Comparison of ENCODE assay signal across 8 mouse cellular contexts in genomic region chr14:34154601-34155337, GRCm38 (mm10). TPM values are rescaled to one million over a fixed set of nuclear protein-coding genes. Genes with fewer than 3 reads are reported as not detected.
DNase-seq lines count a peak whose midpoint lies in the region; ATAC-seq and TF ChIP-seq lines count a peak whose summit lies in the region.

No protein-coding gene starts in this region.

- H3K9me3 ChIP-seq in forebrain, embryonic 16.5 days (ENCODE audit: control insufficient read depth, low read length): no peaks in the 10 kb centered on the region
- H3K9me3 ChIP-seq in lung, embryonic 15.5 days: no peaks in the 10 kb centered on the region

- 60% methylated on average over 9 of the region's 9 CpGs for WGBS in thymus, adult 2 months
- 62% methylated on average over 9 of the region's 9 CpGs for WGBS in forebrain, embryonic 16.5 days
- 45% methylated on average over 9 of the region's 9 CpGs for WGBS in lung, embryonic 15.5 days

- H3K27me3 ChIP-seq in thymus, adult 2 months (ENCODE audit: control insufficient read depth, insufficient read depth, low read length): no peaks in the 10 kb centered on the region; the same call in 1 of the 2 replicates
- peaks cover 3% of the 10 kb centered on the region; the same call in 1 of the 2 replicates for H3K27me3 ChIP-seq in forebrain, embryonic 16.5 days (replicated peaks; ENCODE audit: control insufficient read depth, insufficient read depth, low read length)
- H3K27me3 ChIP-seq in lung, embryonic 15.5 days: no peaks in the 10 kb centered on the region

- H3K36me3 ChIP-seq in thymus, adult 2 months (ENCODE audit: control insufficient read depth, insufficient read depth, low read length): no peaks in the 10 kb centered on the region
- H3K36me3 ChIP-seq in forebrain, embryonic 16.5 days (ENCODE audit: control insufficient read depth, insufficient read depth): no peaks in the 10 kb centered on the region
- no peaks in the 10 kb centered on the region for H3K36me3 ChIP-seq in lung, embryonic 15.5 days

- no peak overlapping the region for H3K27ac ChIP-seq in thymus, adult 2 months (ENCODE audit: control insufficient read depth, insufficient read depth, low read length)
- no peak overlapping the region for H3K27ac ChIP-seq in forebrain, embryonic 16.5 days (ENCODE audit: low read length)
- H3K27ac ChIP-seq in lung, embryonic 15.5 days: no peak overlapping the region

- no peaks in the 10 kb centered on the region for H3K4me1 ChIP-seq in thymus, adult 2 months (replicated peaks; ENCODE audit: control insufficient read depth, insufficient read depth, low read length)
- peaks cover 4% of the 10 kb centered on the region; the same call in 1 of the 2 replicates for H3K4me1 ChIP-seq in forebrain, embryonic 16.5 days (replicated peaks; ENCODE audit: control insufficient read depth, insufficient read depth, low read length)
- peaks cover 4% of the 10 kb centered on the region; the same call in 1 of the 2 replicates for H3K4me1 ChIP-seq in lung, embryonic 15.5 days

- peak; percentile 32 for DNase-seq in thymus, adult 2 months
- no peak for DNase-seq in thymus, adult 18-20 months
- peak; percentile 37 for DNase-seq in kidney, adult 9 months
- peak; percentile 82 for DNase-seq in retina, postnatal 1 day
- DNase-seq in spleen, postnatal 4 days (ENCODE audit: low spot score in 2 of 2): no peak

- no peak for TF ChIP-seq CTCF in thymus, adult 2 months (IDR thresholded peaks at IDR 0.05; ENCODE audit: borderline replicate concordance, control insufficient read depth, extremely low read depth, insufficient read depth, low read length, poor library complexity)

- peak; percentile 60; the same call in 1 of the 2 replicates for ATAC-seq in cerebellum, adult (ENCODE audit: insufficient number of reproducible peaks, low FRiP score, low TSS enrichment)
- peak; percentile 80 for ATAC-seq in forebrain, embryonic 16.5 days
- peak; percentile 73; the same call in 1 of the 2 replicates for ATAC-seq in lung, embryonic 15.5 days (ENCODE audit: borderline replicate concordance, extremely low read depth, low FRiP score, low TSS enrichment)

- H3K9ac ChIP-seq in forebrain, embryonic 16.5 days (replicated peaks; ENCODE audit: low read depth, low read length): no peak overlapping the region
- no peak overlapping the region for H3K9ac ChIP-seq in lung, embryonic 15.5 days

- no peak for TF ChIP-seq POLR2A in thymus, adult 2 months (IDR thresholded peaks at IDR 0.05; ENCODE audit: control insufficient read depth, extremely low read depth, insufficient read depth, low read length, poor library complexity)

- H3K4me2 ChIP-seq in forebrain, embryonic 16.5 days (ENCODE audit: low read length): no peak overlapping the region
- H3K4me2 ChIP-seq in lung, embryonic 15.5 days: no peak overlapping the region

- H3K4me3 ChIP-seq in thymus, adult 2 months (ENCODE audit: control insufficient read depth, insufficient read depth, low read length): no peak overlapping the region
- H3K4me3 ChIP-seq in forebrain, embryonic 16.5 days (replicated peaks; ENCODE audit: low read length): no peak overlapping the region
- H3K4me3 ChIP-seq in lung, embryonic 15.5 days: no peak overlapping the region

RNA-seq across cellular contexts. Expression of gene Npy4r, which starts 2.5 kb away (rescaled TPM):
- polyA plus RNA-seq in thymus, adult 2 months (2012; rRNA removed): 0.06 and 0.11 TPM in 2 replicates
- polyA plus RNA-seq in forebrain, embryonic 16.5 days (2015; fragmentation: Nextera tagmentation; extraction: Ambion mirVana): 0.11 TPM in 2 replicates
- 0.09 and 0.13 TPM in 2 replicates for polyA plus RNA-seq in lung, embryonic 15.5 days (2015; fragmentation: Nextera tagmentation; extraction: Ambion mirVana)

RNA-seq across cellular contexts. Expression of gene Gprin2, which starts 46.7 kb away (rescaled TPM):
- polyA plus RNA-seq in thymus, adult 2 months (2012; rRNA removed): 0.05 and 0.08 TPM in 2 replicates
- 4.2 and 6.1 TPM in 2 replicates for polyA plus RNA-seq in forebrain, embryonic 16.5 days (2015; fragmentation: Nextera tagmentation; extraction: Ambion mirVana)
- polyA plus RNA-seq in lung, embryonic 15.5 days (2015; fragmentation: Nextera tagmentation; extraction: Ambion mirVana): 0.30 and 0.57 TPM in 2 replicates

RNA-seq across cellular contexts. Expression of gene A630023A22Rik, which starts 52.2 kb away (rescaled TPM):
- polyA plus RNA-seq in thymus, adult 2 months (2012; rRNA removed): not detected in 2 replicates
- polyA plus RNA-seq in forebrain, embryonic 16.5 days (2015; fragmentation: Nextera tagmentation; extraction: Ambion mirVana): not detected in 2 replicates
- polyA plus RNA-seq in lung, embryonic 15.5 days (2015; fragmentation: Nextera tagmentation; extraction: Ambion mirVana): 0.28 TPM in 1 of 2 replicates, not detected in the other

Comparison
In these comparisons a context has a peak if more than half of its experiments do, and no peak if none do; other contexts are left out.
1. DNase-seq: peak in thymus, adult 2 months (single experiment), kidney, adult 9 months (single experiment) and retina, postnatal 1 day (single experiment); none in thymus, adult 18-20 months (0 of 2) and spleen, postnatal 4 days (0 of 2).
2. Peak in every context shown above with its lines, with median percentiles within 50 percentile points of each other: ATAC-seq.